Mouse (Mus musculus) frontal cortex, postnatal 25 days (tissue): ENCODE data around the gene Snrnp200.
"Not testable (repeated sequence)": the region's sequence is repeated elsewhere in the genome, so short reads cannot be mapped to it uniquely, and the experiment has no call there.

Source experiments
- DNase-seq, 2 experiments: peaks; one replicate each; pipeline ENCODE4 v3.0.0; 2022; ENCODE audit warnings: low spot score in 2 of 2

The Snrnp200 gene

DNA sequence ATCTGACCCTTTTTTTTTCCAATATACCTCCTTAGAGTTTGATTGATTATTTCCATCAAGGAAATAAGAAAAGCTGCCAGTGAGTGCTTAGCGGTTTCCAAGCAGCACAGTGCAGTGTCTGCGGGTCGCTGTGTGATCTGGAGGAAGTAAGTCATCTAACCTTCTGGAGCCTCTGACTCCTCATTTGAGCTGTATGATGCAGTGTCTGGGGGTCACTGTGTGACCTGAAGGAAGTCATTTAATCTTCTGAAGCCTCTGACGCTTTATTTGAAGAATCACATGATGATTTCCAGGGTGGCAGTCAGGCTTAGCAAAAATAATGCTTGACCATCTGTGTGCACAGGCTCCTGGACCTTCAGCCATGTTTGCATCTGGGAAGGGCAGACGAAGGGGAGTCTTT, 44.6 kb downstream of the Snrnp200 start:
- DNase-seq, result no peak

DNA sequence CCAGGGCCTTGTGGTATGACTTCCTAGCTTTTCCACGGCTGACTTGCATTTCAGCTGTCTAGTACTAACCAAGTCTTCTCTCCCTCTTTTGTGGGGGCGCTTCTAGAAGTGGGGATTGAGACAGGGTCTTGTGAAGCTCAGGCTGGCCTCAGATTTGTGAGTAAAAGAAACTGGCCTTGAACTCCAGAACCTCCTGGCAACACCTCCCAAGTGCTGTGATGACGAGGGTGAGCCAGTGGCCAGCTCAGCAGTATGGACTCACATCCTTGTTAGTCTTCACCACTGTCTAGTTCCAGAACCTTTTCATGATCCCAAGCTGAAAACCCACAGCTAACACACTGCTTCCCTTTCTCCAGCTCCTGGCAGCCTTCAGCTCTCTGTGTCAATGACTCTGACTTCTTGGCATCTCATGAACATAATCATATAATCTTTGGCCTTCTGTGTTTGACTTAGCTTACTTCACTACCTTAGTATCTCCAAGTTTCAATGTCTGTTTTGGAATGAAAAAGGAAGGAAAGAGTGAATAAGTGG, 46.5 kb downstream of the Snrnp200 start:
- no peak for DNase-seq

DNA sequence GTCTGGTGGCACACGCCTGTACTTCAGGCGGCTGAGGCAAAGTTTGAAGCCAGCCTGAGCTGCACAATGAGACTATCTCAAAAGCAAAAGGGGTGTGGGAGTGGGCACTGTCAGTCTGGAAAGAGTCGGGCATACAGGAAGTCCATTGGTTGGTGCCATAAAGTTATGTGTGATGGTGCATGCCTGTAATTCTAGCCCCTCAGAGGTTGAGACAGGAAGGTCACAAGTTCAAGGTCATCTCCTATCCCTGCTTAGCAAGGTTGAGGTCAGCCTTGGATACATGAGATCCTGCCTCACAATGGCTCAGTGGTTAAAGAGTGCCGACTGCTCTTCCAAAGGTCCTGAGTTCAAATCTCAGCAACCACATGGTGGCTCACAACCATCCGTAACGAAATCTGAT, 47.1 kb downstream of the Snrnp200 start:
- DNase-seq, result no peak

GRCm38 (mm10) chr2:127259340-127259739, 51.2 kb downstream of the Snrnp200 start:
- DNase-seq, result no peak

DNA sequence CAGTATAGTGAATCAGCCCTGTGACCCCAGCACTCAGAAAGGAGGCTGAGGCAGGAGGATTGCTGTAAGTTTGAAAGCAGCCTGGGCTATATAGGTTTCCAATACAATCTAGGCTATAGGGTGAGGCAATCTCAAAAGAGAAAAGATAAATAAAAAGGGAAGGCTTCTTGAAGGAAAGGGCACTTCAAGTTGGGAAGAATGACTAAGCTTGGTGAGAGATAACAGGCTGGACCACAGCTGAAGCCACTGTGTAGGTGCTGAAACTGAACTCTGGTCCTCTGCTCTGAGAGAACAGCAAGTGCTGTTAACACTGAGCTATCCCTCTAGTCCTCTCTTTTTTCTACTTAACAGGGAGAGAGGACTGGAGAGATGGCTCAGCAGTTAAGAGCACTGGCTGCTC, 54.3 kb downstream of the Snrnp200 start:
- no peak for DNase-seq

- no peak for DNase-seq
Observed at GRCm38 (mm10) chr2:127267854-127268253, 59.7 kb downstream of the Snrnp200 start.

DNA sequence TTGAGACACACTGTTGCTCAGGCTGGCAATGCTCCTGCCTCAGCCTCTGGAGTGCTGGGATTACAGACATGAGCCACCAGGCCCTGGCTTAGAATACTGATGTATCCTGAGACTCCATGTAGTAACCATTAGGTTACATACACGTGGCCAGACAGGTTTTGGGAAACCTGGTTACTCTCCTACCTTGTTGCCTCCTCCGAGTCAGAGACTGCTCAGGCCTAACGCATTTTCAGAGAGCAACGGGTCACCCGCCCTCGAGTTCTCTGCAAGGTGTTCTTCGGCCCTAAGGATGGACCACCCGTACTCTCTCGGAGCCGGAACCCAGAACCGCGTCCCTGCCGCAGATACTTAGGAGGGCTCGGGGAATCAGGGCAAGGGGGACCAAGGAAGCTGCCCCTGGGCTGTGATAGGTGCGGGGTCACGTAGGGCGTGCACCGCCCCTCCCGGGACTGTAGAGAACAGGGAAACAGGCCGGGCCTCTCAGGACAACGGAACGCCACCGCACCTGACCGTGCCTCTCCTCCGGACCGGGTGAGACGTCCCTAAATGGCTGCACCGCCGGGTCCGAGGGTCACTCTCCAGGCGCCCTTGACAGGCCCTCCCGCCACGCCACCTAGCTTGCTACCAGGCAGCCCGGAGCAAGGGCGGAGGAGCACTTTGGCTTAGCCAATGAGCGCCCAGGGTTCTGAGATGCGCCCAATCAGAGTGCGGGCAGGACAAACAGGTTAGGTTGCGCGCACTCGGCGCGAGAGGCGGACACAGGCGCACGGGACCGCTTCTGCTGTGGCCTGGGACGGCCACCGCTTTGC, 61.5 kb downstream of the Snrnp200 start, which contains the start of gene Stard7:
Gene Stard7, plus strand, starts transcription at position 728 of the 809 bp plus-strand sequence.
- peak; percentile 87 to 92 for DNase-seq

DNA sequence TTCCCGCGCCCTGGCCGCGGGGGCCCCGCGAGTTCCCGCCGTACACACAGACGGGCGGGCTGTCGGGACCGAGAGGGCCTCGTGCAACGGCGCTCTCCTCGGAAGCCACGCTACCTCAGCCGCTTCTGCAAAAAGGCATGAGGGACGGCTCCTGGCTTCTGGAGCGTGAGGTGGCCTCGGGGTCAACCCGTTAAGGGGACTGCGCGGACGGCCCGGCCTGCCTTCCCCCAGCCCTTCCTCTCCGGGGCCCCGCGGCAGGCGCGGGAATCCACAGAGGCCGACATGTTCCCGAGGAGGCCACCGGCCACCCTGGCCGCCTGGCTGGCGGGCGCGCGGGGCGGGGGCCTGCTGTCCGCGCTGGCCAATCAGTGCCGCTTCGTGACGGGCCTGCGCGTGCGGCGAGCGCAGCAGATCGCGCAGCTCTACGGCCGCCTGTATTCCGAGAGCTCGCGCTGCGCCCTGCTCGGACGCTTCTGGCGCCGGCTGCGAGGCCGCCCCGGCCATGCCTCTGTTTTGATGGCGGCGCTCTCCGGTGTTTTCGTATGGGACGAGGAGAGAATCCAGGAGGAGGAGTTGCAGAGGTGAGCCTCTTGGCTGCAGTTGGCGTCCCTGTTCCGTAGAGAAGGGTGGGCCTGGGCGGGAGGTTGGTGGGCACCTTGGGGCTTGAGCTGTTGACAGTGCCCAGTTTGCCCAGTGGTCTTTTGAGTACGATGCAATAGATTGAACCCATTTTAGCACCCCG, 62.3 kb downstream of the Snrnp200 start:
- peak; percentile 53 to 72 for DNase-seq

DNA sequence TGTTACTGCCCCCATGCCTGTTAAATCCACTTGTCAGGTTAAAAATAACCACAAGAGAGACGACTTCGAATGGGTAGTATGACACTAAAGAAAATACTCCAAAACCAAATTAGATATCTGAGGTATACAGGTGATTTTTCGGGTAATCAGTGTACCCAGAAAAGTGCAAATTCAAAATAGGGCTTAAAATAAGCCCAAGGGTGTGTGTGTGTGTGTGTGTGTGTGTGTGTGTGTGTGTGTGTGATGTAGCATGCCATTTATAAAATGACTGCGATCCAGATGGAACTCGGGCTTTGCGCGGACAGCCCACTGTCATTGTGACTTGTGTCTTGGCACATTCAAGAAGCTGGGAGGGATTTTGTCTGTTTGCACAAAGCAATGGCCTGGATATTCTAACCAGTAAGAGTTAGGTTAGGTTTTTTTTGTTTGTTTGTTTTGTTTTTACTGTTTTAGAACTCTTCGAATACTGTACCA, 62.9 kb downstream of the Snrnp200 start:
- DNase-seq, result no peak

DNA sequence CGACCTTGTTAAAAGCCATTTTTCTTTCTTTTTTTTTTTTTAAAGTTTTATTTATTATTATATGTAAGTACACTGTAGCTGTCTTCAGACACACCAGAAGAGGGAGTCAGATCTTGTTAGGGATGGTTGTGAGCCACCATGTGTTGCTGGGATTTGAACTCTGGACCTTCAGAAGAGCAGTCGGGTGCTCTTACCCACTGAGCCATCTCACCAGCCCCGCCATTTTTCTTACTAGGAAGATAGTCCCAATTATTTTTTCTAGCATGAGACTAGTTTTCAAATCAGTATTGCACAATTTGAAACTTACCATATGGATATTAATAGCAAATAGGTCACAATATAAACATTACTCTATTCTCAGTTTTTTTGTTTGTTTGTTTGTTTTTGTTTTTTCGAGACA, 63.9 kb downstream of the Snrnp200 start:
- not testable (repeated sequence) for DNase-seq

DNA sequence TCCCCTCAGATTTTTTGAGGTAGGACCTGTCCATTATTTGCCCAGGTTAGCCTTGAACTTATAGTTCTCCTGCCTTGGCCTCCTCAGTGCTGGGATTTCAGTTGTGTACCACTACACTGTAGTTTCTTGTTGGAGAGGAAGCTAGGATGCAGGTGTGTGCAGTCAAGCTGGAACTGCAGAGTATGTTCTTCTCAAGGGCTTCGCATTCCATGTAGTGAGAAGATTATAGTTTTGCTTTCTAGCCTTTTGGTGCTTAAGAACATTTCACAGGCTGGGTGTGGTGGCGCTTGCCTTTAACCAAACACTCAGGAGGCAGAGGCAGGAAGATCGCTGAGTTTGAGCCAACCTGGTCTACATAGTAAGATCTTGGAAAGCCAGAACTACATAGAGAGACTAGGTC, 64.6 kb downstream of the Snrnp200 start:
- DNase-seq, result no peak

DNA sequence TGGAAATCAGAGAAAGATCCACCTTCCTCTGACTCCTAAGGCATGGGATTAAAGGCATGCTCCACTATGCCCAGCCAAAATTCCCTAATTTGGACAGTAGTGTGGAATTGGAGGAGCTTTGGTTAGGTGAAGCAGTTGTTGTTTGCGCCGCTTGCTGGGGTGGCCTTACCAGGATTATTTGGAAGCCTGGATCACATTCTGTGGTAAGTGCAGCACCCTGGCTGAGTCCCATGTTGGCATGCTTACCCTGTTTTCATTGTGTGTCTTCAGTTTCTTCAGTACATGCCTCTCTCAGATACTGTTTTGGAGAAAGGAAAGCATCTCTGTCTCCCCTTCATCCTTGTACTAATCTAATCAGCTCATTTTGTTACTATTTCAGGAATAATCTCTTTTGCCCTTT, 66.4 kb downstream of the Snrnp200 start:
- no peak for DNase-seq

GRCm38 (mm10) chr2:127275551-127276320, 67.5 kb downstream of the Snrnp200 start:
- DNase-seq, result no peak

DNA sequence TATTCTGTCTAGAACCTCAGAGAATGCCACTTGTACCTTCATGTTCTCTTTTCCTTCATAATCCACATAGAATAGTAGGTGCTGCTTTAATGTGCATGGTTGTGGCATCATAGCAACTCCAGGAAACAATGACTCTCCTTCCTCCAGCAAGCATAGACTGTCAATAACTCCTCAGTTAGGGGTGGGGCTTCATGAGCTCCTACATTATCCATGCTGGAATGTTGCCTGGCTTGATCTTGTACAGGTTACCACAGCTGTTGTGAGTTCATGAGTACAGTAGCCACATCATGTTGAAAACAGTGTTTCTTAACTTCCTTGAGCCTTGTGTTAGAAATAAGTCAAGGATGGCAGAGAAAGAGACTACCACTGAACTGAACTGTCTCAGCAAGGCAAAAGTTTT, 70.0 kb downstream of the Snrnp200 start:
- DNase-seq, result no peak
